Mouse (Mus musculus) small intestine, adult 2 months (tissue): ENCODE results near the gene Naa38.

Experiments
- CTCF ChIP-seq: fragments of 200-500 bp; IDR thresholded peaks from 2 replicates; pipeline ENCODE4 v1.5.1; 2012; ENCODE audit warnings: low read depth, mild to moderate bottlenecking, control low read depth, inconsistent platforms, low read length, moderate library complexity, mixed read lengths; ENCODE audit not compliant: insufficient replicate concordance, insufficient read length; ENCODE audit errors: extremely low read depth
- POLR2A ChIP-seq: fragments of 200-500 bp; IDR thresholded peaks from 2 replicates; pipeline ENCODE4 v1.6.1; 2012; ENCODE audit warnings: low read depth, mild to moderate bottlenecking, control low read depth, inconsistent platforms, low read length, moderate library complexity

GRCm38 (mm10) chr11:69375646-69376045 lies 19.6 kb upstream of the Naa38 start:
- no peak for TF ChIP-seq CTCF
- no peak for TF ChIP-seq POLR2A
